Mouse (Mus musculus): ENCODE measurements around the gene Hnrnpm. TPM values are rescaled to one million over a fixed set of nuclear protein-coding genes. Genes with fewer than 3 reads are reported as not detected.
A peak's percentile ranks its signal among the peaks of the same experiment; 100 is the strongest.

Hnrnpm gene
- polyA plus RNA-seq, 1 experiment from 2014 or later: 283 TPM

GRCm38 (mm10) chr17:33666813-33667212 is 19.8 kb downstream of the Hnrnpm start:
- ATAC-seq: no peak
- no peak overlapping the region for H3K4me3 ChIP-seq (replicated peaks)
- no peak overlapping the region for H3K9ac ChIP-seq (replicated peaks)
- H3K9me3 ChIP-seq: no peaks in the 10 kb centered on the region
- no peaks in the 10 kb centered on the region for H3K27me3 ChIP-seq
- H3K4me2 ChIP-seq (replicated peaks): no peak overlapping the region
- 93% methylated on average over 3 of the region's 3 CpGs for WGBS
- H3K27ac ChIP-seq: no peak overlapping the region
- peaks cover 50% of the 10 kb centered on the region for H3K36me3 ChIP-seq
- H3K4me1 ChIP-seq (replicated peaks): peaks cover 10% of the 10 kb centered on the region; the same call in 1 of the 2 replicates

GRCm38 (mm10) chr17:33649781-33650475 is 36.7 kb downstream of the Hnrnpm start:
- peaks cover 96% of the 10 kb centered on the region for H3K36me3 ChIP-seq
- H3K4me2 ChIP-seq (replicated peaks): no peak overlapping the region
- no peaks in the 10 kb centered on the region for H3K27me3 ChIP-seq
- no peak overlapping the region for H3K4me3 ChIP-seq (replicated peaks)
- no peak overlapping the region for H3K27ac ChIP-seq
- no peaks in the 10 kb centered on the region for H3K9me3 ChIP-seq
- H3K9ac ChIP-seq (replicated peaks): no peak overlapping the region
- 97% methylated on average over 34 of the region's 34 CpGs for WGBS
- no peaks in the 10 kb centered on the region for H3K4me1 ChIP-seq (replicated peaks)
- ATAC-seq: peak; percentile 65

- no peak for ATAC-seq
- no peak overlapping the region for H3K27ac ChIP-seq
- H3K9me3 ChIP-seq: no peaks in the 10 kb centered on the region
- WGBS: 98% methylated on average over 8 of the region's 8 CpGs
- H3K27me3 ChIP-seq: no peaks in the 10 kb centered on the region
- no peaks in the 10 kb centered on the region for H3K4me1 ChIP-seq (replicated peaks)
- peaks cover 90% of the 10 kb centered on the region for H3K36me3 ChIP-seq
- no peak overlapping the region for H3K9ac ChIP-seq (replicated peaks)
- H3K4me2 ChIP-seq (replicated peaks): no peak overlapping the region
- H3K4me3 ChIP-seq (replicated peaks): no peak overlapping the region
Measured at GRCm38 (mm10) chr17:33645073-33645472, 41.6 kb downstream of the Hnrnpm start.

- WGBS: 97% methylated on average over 4 of the region's 4 CpGs
- H3K27me3 ChIP-seq: no peaks in the 10 kb centered on the region
- no peaks in the 10 kb centered on the region for H3K4me1 ChIP-seq (replicated peaks)
- no peak for ATAC-seq
- H3K4me3 ChIP-seq (replicated peaks): no peak overlapping the region
- H3K36me3 ChIP-seq: peaks cover 83% of the 10 kb centered on the region
- no peak overlapping the region for H3K9ac ChIP-seq (replicated peaks)
- no peak overlapping the region for H3K27ac ChIP-seq
- H3K9me3 ChIP-seq: no peaks in the 10 kb centered on the region
- no peak overlapping the region for H3K4me2 ChIP-seq (replicated peaks)
Measured at GRCm38 (mm10) chr17:33644068-33644467, 42.6 kb downstream of the Hnrnpm start.

GRCm38 (mm10) chr17:33639743-33640142 is 46.9 kb downstream of the Hnrnpm start:
- Histone ChIP-seq H3K27ac (no peak overlapping the region), H3K4me2 (replicated peaks) (no peak overlapping the region), H3K4me3 (replicated peaks) (no peak overlapping the region), H3K36me3 (peaks cover 58% of the 10 kb centered on the region), H3K9me3 (no peaks in the 10 kb centered on the region), H3K27me3 (no peaks in the 10 kb centered on the region), H3K4me1 (replicated peaks) (no peaks in the 10 kb centered on the region), H3K9ac (replicated peaks) (no peak overlapping the region)
- WGBS: 80% methylated on average over 6 of the region's 6 CpGs
- no peak for ATAC-seq

- ATAC-seq: no peak
- H3K9ac ChIP-seq (replicated peaks): no peak within 1 kb of the TSS
- no peak within 1 kb of the TSS for H3K27ac ChIP-seq
- H3K4me2 ChIP-seq (replicated peaks): no peak within 1 kb of the TSS
- H3K36me3 ChIP-seq: peaks cover 45% of the 10 kb centered on the region
- WGBS: 95% methylated on average over 4 of the region's 4 CpGs
- no peak within 1 kb of the TSS for H3K4me3 ChIP-seq (replicated peaks)
- H3K9me3 ChIP-seq: no peaks in the 10 kb centered on the region
- H3K27me3 ChIP-seq: no peaks in the 10 kb centered on the region
- no peaks in the 10 kb centered on the region for H3K4me1 ChIP-seq (replicated peaks)
Measured at GRCm38 (mm10) chr17:33637516-33638276, 49.0 kb downstream of the Hnrnpm start, which contains the start of gene Pram1. Pram1 (plus strand) TSS chr17:33638056.

- WGBS: 77% methylated on average over 2 of the region's 2 CpGs
- no peak overlapping the region for H3K4me3 ChIP-seq (replicated peaks)
- no peak overlapping the region for H3K27ac ChIP-seq
- no peaks in the 10 kb centered on the region for H3K27me3 ChIP-seq
- no peaks in the 10 kb centered on the region for H3K4me1 ChIP-seq (replicated peaks)
- no peak overlapping the region for H3K4me2 ChIP-seq (replicated peaks)
- peaks cover 43% of the 10 kb centered on the region for H3K36me3 ChIP-seq
- ATAC-seq: no peak
- no peak overlapping the region for H3K9ac ChIP-seq (replicated peaks)
- H3K9me3 ChIP-seq: no peaks in the 10 kb centered on the region
Measured at GRCm38 (mm10) chr17:33637038-33637437, 49.6 kb downstream of the Hnrnpm start.

GRCm38 (mm10) chr17:33631796-33632195 is 54.9 kb downstream of the Hnrnpm start:
- H3K27ac ChIP-seq: no peak overlapping the region
- WGBS: 86% methylated on average over 5 of the region's 5 CpGs

GRCm38 (mm10) chr17:33631236-33631635 is 55.4 kb downstream of the Hnrnpm start:
- peaks cover 25% of the 10 kb centered on the region for H3K4me1 ChIP-seq (replicated peaks)
- WGBS: 94% methylated on average over 9 of the region's 9 CpGs
- H3K9ac ChIP-seq (replicated peaks): no peak overlapping the region
- H3K27me3 ChIP-seq: no peaks in the 10 kb centered on the region
- H3K27ac ChIP-seq: no peak overlapping the region
- no peaks in the 10 kb centered on the region for H3K9me3 ChIP-seq
- ATAC-seq: no peak
- peaks cover 33% of the 10 kb centered on the region for H3K36me3 ChIP-seq
- H3K4me2 ChIP-seq (replicated peaks): no peak overlapping the region
- H3K4me3 ChIP-seq (replicated peaks): no peak overlapping the region

More at GRCm38 (mm10) chr17:33631796-33632195, 54.9 kb downstream of the Hnrnpm start:
- peaks cover 34% of the 10 kb centered on the region for H3K36me3 ChIP-seq
- no peaks in the 10 kb centered on the region for H3K9me3 ChIP-seq
- no peaks in the 10 kb centered on the region for H3K27me3 ChIP-seq
- no peak overlapping the region for H3K4me3 ChIP-seq (replicated peaks)
- H3K4me2 ChIP-seq (replicated peaks): no peak overlapping the region
- H3K4me1 ChIP-seq (replicated peaks): peaks cover 25% of the 10 kb centered on the region
- ATAC-seq: no peak
- H3K9ac ChIP-seq (replicated peaks): no peak overlapping the region

GRCm38 (mm10) chr17:33630171-33630895 is 56.3 kb downstream of the Hnrnpm start:
- Histone ChIP-seq H3K9me3 (no peaks in the 10 kb centered on the region), H3K36me3 (peaks cover 26% of the 10 kb centered on the region), H3K27ac (no peak overlapping the region), H3K4me3 (replicated peaks) (no peak overlapping the region; the same call in 1 of the 2 replicates), H3K27me3 (no peaks in the 10 kb centered on the region), H3K4me2 (replicated peaks) (peak overlapping the region; percentile 74), H3K9ac (replicated peaks) (peak overlapping the region; percentile 1; the same call in 1 of the 2 replicates), H3K4me1 (replicated peaks) (peaks cover 25% of the 10 kb centered on the region)
- 80% methylated on average over 13 of the region's 13 CpGs for WGBS
- ATAC-seq: no peak

GRCm38 (mm10) chr17:33629487-33630125 is 57.1 kb downstream of the Hnrnpm start:
- peak overlapping the region; percentile 98 for H3K27ac ChIP-seq
- peak; percentile 31 for ATAC-seq
- H3K9ac ChIP-seq (replicated peaks): peak overlapping the region; percentile 82
- H3K27me3 ChIP-seq: no peaks in the 10 kb centered on the region
- H3K36me3 ChIP-seq: peaks cover 26% of the 10 kb centered on the region
- peak overlapping the region; percentile 74 for H3K4me2 ChIP-seq (replicated peaks)
- H3K4me1 ChIP-seq (replicated peaks): peaks cover 25% of the 10 kb centered on the region
- H3K4me3 ChIP-seq (replicated peaks): peak overlapping the region; percentile 66
- no peaks in the 10 kb centered on the region for H3K9me3 ChIP-seq
- 74% methylated on average over 12 of the region's 12 CpGs for WGBS
